Mouse (Mus musculus): ENCODE data around the gene Neurod4. TPM values are rescaled to one million over a fixed set of nuclear protein-coding genes. Genes with fewer than 3 reads are reported as not detected.

The Neurod4 gene
- polyA plus RNA-seq (2014; fragmentation: Nextera tagmentation; extraction: Ambion mirVana), result 52.7 and 59.2 TPM in 2 replicates

DNA sequence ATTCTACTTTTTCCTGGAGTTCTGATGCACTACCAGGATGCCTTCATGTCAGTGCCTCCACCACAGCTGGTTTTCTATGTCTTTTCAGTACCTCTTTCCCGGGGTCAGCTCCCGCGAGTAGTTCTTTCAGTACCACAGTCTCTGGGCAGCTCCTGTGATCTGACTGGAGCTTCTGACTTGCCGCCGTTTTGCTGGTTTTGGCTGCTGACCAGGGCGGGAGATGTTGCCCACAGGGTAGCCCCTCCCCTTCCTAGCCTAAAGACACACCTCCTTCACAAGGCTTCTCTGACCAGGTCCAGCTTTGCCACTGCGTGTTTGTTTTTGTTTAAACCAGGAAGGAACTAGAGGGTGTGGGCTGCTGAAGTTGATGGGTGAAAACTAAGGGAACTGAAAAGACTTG is at the start of gene Neurod4:
Neurod4 (minus strand) TSS at position 175 of the 400 bp plus-strand sequence.
- 1% methylated on average over 7 of the region's 7 CpGs for WGBS
- DNase-seq (ENCODE audit: low spot score) (peak; percentile 69), ATAC-seq (ENCODE audit: insufficient read depth, low FRiP score, low TSS enrichment) (peak; percentile 38; the same call in 1 of the 2 replicates)
- H3K9ac ChIP-seq (ENCODE audit: low read length), result peak within 1 kb of the TSS; percentile 29; the same call in 1 of the 2 replicates
- no peak within 1 kb of the TSS for H3K27ac ChIP-seq (ENCODE audit: low read depth, low read length)
- H3K4me3 ChIP-seq (ENCODE audit: low read depth, low read length), result peak within 1 kb of the TSS; percentile 24
- 0 out of 2 replicates have a peak, but pooled peaks cover 7% of the 10 kb centered on the region for H3K4me1 ChIP-seq (ENCODE audit: control insufficient read depth, insufficient read depth, low read length)
- no peaks in the 10 kb centered on the region for H3K27me3 ChIP-seq (ENCODE audit: control insufficient read depth, insufficient read depth, low read length)
- H3K36me3 ChIP-seq (ENCODE audit: control insufficient read depth, insufficient read depth, low read length), result no peaks in the 10 kb centered on the region
- H3K9me3 ChIP-seq (ENCODE audit: control insufficient read depth, low read length), result no peaks in the 10 kb centered on the region
- H3K4me2 ChIP-seq (ENCODE audit: low read depth), result peak within 1 kb of the TSS; percentile 34

DNA sequence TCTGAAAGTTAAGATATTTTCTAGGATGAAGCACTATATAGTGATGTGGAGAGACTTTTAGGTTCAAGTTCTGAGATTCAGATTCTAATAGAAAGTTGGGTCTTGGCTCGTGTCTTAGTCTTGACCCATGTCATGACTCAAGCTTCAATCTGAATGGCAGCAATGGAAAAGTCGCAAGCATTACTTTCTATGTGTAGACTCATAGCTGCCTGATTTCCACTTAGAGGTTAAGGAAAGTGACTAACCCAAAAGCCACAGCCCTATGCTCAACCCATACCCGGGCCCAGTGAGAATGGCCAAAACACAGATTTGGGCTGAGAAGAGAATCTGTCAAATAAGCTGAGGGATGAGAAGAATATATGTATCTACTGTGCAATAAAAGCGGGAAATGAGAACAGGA is 44.2 kb upstream of the Neurod4 start:
- ATAC-seq (ENCODE audit: insufficient read depth, low FRiP score, low TSS enrichment) (no peak), DNase-seq (ENCODE audit: low spot score) (no peak)
- Histone ChIP-seq H3K27ac (ENCODE audit: low read depth, low read length) (no peak overlapping the region), H3K9ac (ENCODE audit: low read length) (no peak overlapping the region), H3K4me1 (ENCODE audit: control insufficient read depth, insufficient read depth, low read length) (no peaks in the 10 kb centered on the region), H3K4me2 (ENCODE audit: low read depth) (no peak overlapping the region), H3K9me3 (ENCODE audit: control insufficient read depth, low read length) (no peaks in the 10 kb centered on the region), H3K36me3 (ENCODE audit: control insufficient read depth, insufficient read depth, low read length) (no peaks in the 10 kb centered on the region), H3K4me3 (ENCODE audit: low read depth, low read length) (no peak overlapping the region), H3K27me3 (ENCODE audit: control insufficient read depth, insufficient read depth, low read length) (no peaks in the 10 kb centered on the region)
- 90% methylated on average over 4 of the region's 4 CpGs for WGBS

GRCm38 (mm10) chr10:130322637-130323036 is 42.6 kb upstream of the Neurod4 start, which contains the start of gene Tespa1:
TSS of gene Tespa1 (plus strand) at chr10:130322870.
- Histone ChIP-seq H3K27ac (ENCODE audit: low read depth, low read length) (no peak within 1 kb of the TSS), H3K27me3 (ENCODE audit: control insufficient read depth, insufficient read depth, low read length) (no peaks in the 10 kb centered on the region), H3K4me3 (ENCODE audit: low read depth, low read length) (no peak within 1 kb of the TSS), H3K9me3 (ENCODE audit: control insufficient read depth, low read length) (no peaks in the 10 kb centered on the region), H3K4me2 (ENCODE audit: low read depth) (no peak within 1 kb of the TSS), H3K36me3 (ENCODE audit: control insufficient read depth, insufficient read depth, low read length) (no peaks in the 10 kb centered on the region), H3K4me1 (ENCODE audit: control insufficient read depth, insufficient read depth, low read length) (no peaks in the 10 kb centered on the region), H3K9ac (ENCODE audit: low read length) (no peak within 1 kb of the TSS)
- no peak for ATAC-seq (ENCODE audit: insufficient read depth, low FRiP score, low TSS enrichment)
- 85% methylated on average over 5 of the region's 5 CpGs for WGBS
- DNase-seq (ENCODE audit: low spot score), result no peak

- ATAC-seq (ENCODE audit: insufficient read depth, low FRiP score, low TSS enrichment) (no peak), DNase-seq (ENCODE audit: low spot score) (no peak)
- no peak overlapping the region for H3K4me2 ChIP-seq (ENCODE audit: low read depth)
- H3K9ac ChIP-seq (ENCODE audit: low read length), result no peak overlapping the region
- no peaks in the 10 kb centered on the region for H3K36me3 ChIP-seq (ENCODE audit: control insufficient read depth, insufficient read depth, low read length)
- H3K27ac ChIP-seq (ENCODE audit: low read depth, low read length), result no peak overlapping the region
- no peaks in the 10 kb centered on the region for H3K9me3 ChIP-seq (ENCODE audit: control insufficient read depth, low read length)
- no peak overlapping the region for H3K4me3 ChIP-seq (ENCODE audit: low read depth, low read length)
- no peaks in the 10 kb centered on the region for H3K4me1 ChIP-seq (ENCODE audit: control insufficient read depth, insufficient read depth, low read length)
- no peaks in the 10 kb centered on the region for H3K27me3 ChIP-seq (ENCODE audit: control insufficient read depth, insufficient read depth, low read length)
These were observed 42.0 kb upstream of the Neurod4 start for GRCm38 (mm10) chr10:130322062-130322461.

- ATAC-seq (ENCODE audit: insufficient read depth, low FRiP score, low TSS enrichment) (no peak), DNase-seq (ENCODE audit: low spot score) (no peak)
- no peaks in the 10 kb centered on the region for H3K9me3 ChIP-seq (ENCODE audit: control insufficient read depth, low read length)
- H3K36me3 ChIP-seq (ENCODE audit: control insufficient read depth, insufficient read depth, low read length), result no peaks in the 10 kb centered on the region
- 87% methylated on average over 2 of the region's 2 CpGs for WGBS
- no peak overlapping the region for H3K4me2 ChIP-seq (ENCODE audit: low read depth)
- no peaks in the 10 kb centered on the region for H3K27me3 ChIP-seq (ENCODE audit: control insufficient read depth, insufficient read depth, low read length)
- H3K9ac ChIP-seq (ENCODE audit: low read length), result no peak overlapping the region
- no peak overlapping the region for H3K4me3 ChIP-seq (ENCODE audit: low read depth, low read length)
- no peak overlapping the region for H3K27ac ChIP-seq (ENCODE audit: low read depth, low read length)
- no peaks in the 10 kb centered on the region for H3K4me1 ChIP-seq (ENCODE audit: control insufficient read depth, insufficient read depth, low read length)
These were observed 40.7 kb upstream of the Neurod4 start for GRCm38 (mm10) chr10:130320715-130321114.

DNA sequence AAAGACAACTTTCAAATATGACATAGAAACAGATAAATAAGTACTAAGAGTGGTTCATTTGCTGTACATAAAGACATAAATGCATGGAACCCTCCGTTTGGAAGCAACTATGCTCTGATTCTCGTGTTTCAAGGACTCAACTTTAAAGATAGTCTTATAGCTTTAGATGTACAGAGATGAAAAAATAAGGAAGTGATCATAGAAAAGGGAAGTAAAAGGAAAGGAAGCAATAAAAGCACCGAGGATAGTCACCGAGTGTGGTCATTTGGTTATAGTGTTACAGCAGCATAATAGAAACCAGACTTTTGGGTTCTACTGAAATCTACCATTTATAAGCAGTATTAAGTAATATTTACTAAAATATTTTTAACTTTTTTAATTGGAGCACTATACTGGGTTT is 38.7 kb upstream of the Neurod4 start:
- no peak overlapping the region for H3K4me3 ChIP-seq (ENCODE audit: low read depth, low read length)
- no peaks in the 10 kb centered on the region for H3K27me3 ChIP-seq (ENCODE audit: control insufficient read depth, insufficient read depth, low read length)
- H3K36me3 ChIP-seq (ENCODE audit: control insufficient read depth, insufficient read depth, low read length), result no peaks in the 10 kb centered on the region
- WGBS, result 84% methylated on average over 4 of the region's 4 CpGs
- H3K27ac ChIP-seq (ENCODE audit: low read depth, low read length), result no peak overlapping the region
- no peak overlapping the region for H3K9ac ChIP-seq (ENCODE audit: low read length)
- DNase-seq (ENCODE audit: low spot score) (no peak), ATAC-seq (ENCODE audit: insufficient read depth, low FRiP score, low TSS enrichment) (no peak)
- no peaks in the 10 kb centered on the region for H3K4me1 ChIP-seq (ENCODE audit: control insufficient read depth, insufficient read depth, low read length)
- H3K9me3 ChIP-seq (ENCODE audit: control insufficient read depth, low read length), result no peaks in the 10 kb centered on the region
- no peak overlapping the region for H3K4me2 ChIP-seq (ENCODE audit: low read depth)

GRCm38 (mm10) chr10:130315846-130316245 is 35.8 kb upstream of the Neurod4 start:
- Histone ChIP-seq H3K4me2 (ENCODE audit: low read depth) (no peak overlapping the region), H3K27me3 (ENCODE audit: control insufficient read depth, insufficient read depth, low read length) (no peaks in the 10 kb centered on the region), H3K4me3 (ENCODE audit: low read depth, low read length) (no peak overlapping the region), H3K9me3 (ENCODE audit: control insufficient read depth, low read length) (no peaks in the 10 kb centered on the region), H3K36me3 (ENCODE audit: control insufficient read depth, insufficient read depth, low read length) (no peaks in the 10 kb centered on the region), H3K9ac (ENCODE audit: low read length) (no peak overlapping the region), H3K27ac (ENCODE audit: low read depth, low read length) (no peak overlapping the region), H3K4me1 (ENCODE audit: control insufficient read depth, insufficient read depth, low read length) (no peaks in the 10 kb centered on the region)
- ATAC-seq (ENCODE audit: insufficient read depth, low FRiP score, low TSS enrichment) (no peak), DNase-seq (ENCODE audit: low spot score) (no peak)

DNA sequence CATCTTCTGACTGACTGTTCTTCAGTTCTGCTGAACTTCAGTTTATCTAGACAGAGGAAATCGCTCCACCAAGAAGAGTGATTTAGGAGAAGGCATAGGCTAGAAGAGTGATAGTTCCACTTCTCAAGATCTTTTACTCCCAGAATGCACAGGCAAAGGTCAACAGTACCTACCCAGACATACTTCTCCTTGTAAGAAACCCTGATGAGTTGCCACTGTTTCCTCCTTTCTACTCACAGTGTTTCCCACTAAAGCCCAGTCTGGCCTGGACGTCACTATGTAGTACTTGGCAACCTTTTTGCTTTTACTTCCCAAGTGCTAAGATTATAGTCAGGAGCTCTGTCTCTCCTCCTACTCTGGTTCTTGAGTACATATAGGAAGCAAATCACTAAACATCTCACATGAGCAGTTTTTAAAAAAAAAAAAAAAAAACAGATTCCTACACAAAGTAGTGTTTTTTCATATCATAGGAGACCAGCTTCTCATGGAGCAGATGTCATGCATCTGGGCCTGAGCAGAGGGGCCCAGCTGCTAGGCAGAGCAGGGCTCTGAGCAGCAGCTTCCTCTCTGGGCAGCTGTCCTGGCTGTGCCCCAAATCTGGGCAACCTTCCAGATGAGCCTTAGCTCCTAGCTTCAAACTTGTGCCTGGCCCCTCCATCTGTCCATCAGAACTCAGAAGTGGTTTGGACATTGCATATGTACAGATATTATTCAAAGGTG is 34.2 kb upstream of the Neurod4 start:
- H3K9ac ChIP-seq (ENCODE audit: low read length), result no peak overlapping the region
- no peaks in the 10 kb centered on the region for H3K27me3 ChIP-seq (ENCODE audit: control insufficient read depth, insufficient read depth, low read length)
- H3K4me2 ChIP-seq (ENCODE audit: low read depth), result no peak overlapping the region
- H3K4me3 ChIP-seq (ENCODE audit: low read depth, low read length), result no peak overlapping the region
- DNase-seq (ENCODE audit: low spot score) (no peak), ATAC-seq (ENCODE audit: insufficient read depth, low FRiP score, low TSS enrichment) (no peak)
- no peaks in the 10 kb centered on the region for H3K9me3 ChIP-seq (ENCODE audit: control insufficient read depth, low read length)
- 82% methylated on average over 2 of the region's 2 CpGs for WGBS
- H3K27ac ChIP-seq (ENCODE audit: low read depth, low read length), result no peak overlapping the region
- H3K36me3 ChIP-seq (ENCODE audit: control insufficient read depth, insufficient read depth, low read length), result no peaks in the 10 kb centered on the region
- H3K4me1 ChIP-seq (ENCODE audit: control insufficient read depth, insufficient read depth, low read length), result no peaks in the 10 kb centered on the region

- Histone ChIP-seq H3K9me3 (ENCODE audit: control insufficient read depth, low read length) (no peaks in the 10 kb centered on the region), H3K9ac (ENCODE audit: low read length) (no peak overlapping the region), H3K4me2 (ENCODE audit: low read depth) (no peak overlapping the region), H3K27me3 (ENCODE audit: control insufficient read depth, insufficient read depth, low read length) (no peaks in the 10 kb centered on the region), H3K36me3 (ENCODE audit: control insufficient read depth, insufficient read depth, low read length) (no peaks in the 10 kb centered on the region), H3K27ac (ENCODE audit: low read depth, low read length) (no peak overlapping the region), H3K4me1 (ENCODE audit: control insufficient read depth, insufficient read depth, low read length) (no peaks in the 10 kb centered on the region), H3K4me3 (ENCODE audit: low read depth, low read length) (no peak overlapping the region)
- no peak for ATAC-seq (ENCODE audit: insufficient read depth, low FRiP score, low TSS enrichment)
- no peak for DNase-seq (ENCODE audit: low spot score)
- 83% methylated on average over 1 of the region's 1 CpGs for WGBS
These were observed 33.5 kb upstream of the Neurod4 start for GRCm38 (mm10) chr10:130313531-130313930.

Data from neural tube, embryonic 11.5 days (tissue).